Comparison of ENCODE assay signal across 14 mouse cellular contexts in the genomic region with DNA sequence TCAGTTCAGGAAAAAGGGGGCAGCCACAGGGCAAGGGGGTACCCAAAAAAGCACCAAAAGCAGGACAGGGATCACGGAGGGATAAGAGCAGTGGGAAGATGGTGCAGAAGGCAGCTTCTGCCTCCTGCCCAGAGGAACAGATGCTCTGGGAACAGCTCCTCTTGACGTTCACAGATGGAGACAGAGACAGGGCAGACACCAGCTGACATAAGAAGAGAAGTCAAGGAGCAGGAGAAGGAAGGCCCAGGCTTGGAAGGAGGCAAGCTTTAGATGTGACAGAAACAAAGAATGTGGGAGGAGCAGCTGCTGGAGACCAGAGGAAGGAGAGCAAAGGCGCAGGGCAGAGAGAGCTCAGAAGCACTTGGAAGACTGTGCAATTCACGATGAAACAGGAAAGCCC.
DNase-seq lines count a peak whose midpoint lies in the region; ATAC-seq lines count a peak whose summit lies in the region.
"Had no signal": no experiment of that assay in that cellular context is flagged by ENCODE, and none has a peak within 500 bp of the region (broad histone marks: within the 10 kb centered on the region; RNA-seq: fewer than 3 reads in every experiment).

No protein-coding gene starts in this region.

- no peak for DNase-seq in frontal cortex, postnatal 10 days (ENCODE audit: low spot score in 2 of 2)
- peak; percentile 15 for DNase-seq in left cerebral cortex, adult 11 months (ENCODE audit: low spot score)
- DNase-seq in left cerebral cortex, postnatal 10 days (ENCODE audit: extremely low spot score in 1 of 2, low spot score in 2 of 2) = no peak
- DNase-seq in adrenal gland, postnatal 25 days = no peak
- DNase-seq in heart, postnatal 36 days = no peak
- DNase-seq: cerebellum, postnatal 25 days; spleen, adult 18-20 months had no signal

- no peaks in the 10 kb centered on the region for H3K27me3 ChIP-seq in forebrain, embryonic 13.5 days
- H3K27me3 ChIP-seq in midbrain, embryonic 13.5 days = no peaks in the 10 kb centered on the region
- H3K27me3 ChIP-seq: intestine, embryonic 15.5 days; lung, embryonic 15.5 days; neural tube, embryonic 13.5 days had no signal

- ATAC-seq in frontal cortex, adult (ENCODE audit: low TSS enrichment) = peak; percentile 89
- no peak for ATAC-seq in forebrain, embryonic 13.5 days
- ATAC-seq in midbrain, embryonic 13.5 days = no peak
- ATAC-seq: intestine, embryonic 15.5 days had no signal

- H3K4me2 ChIP-seq in forebrain, embryonic 13.5 days = no peak overlapping the region
- H3K4me2 ChIP-seq in midbrain, embryonic 13.5 days (replicated peaks) = no peak overlapping the region
- H3K4me2 ChIP-seq: intestine, embryonic 15.5 days; lung, embryonic 15.5 days; neural tube, embryonic 13.5 days had no signal

- H3K27ac ChIP-seq in forebrain, embryonic 13.5 days = peak overlapping the region; percentile 40; the same call in 1 of the 2 replicates
- peak overlapping the region; percentile 51 for H3K27ac ChIP-seq in midbrain, embryonic 13.5 days
- H3K27ac ChIP-seq: intestine, embryonic 15.5 days; lung, embryonic 15.5 days; neural tube, embryonic 13.5 days; stomach, postnatal 0 days had no signal

- H3K9ac ChIP-seq in forebrain, embryonic 13.5 days = no peak overlapping the region
- no peak overlapping the region for H3K9ac ChIP-seq in midbrain, embryonic 13.5 days (replicated peaks)
- H3K9ac ChIP-seq: intestine, embryonic 15.5 days; lung, embryonic 15.5 days; neural tube, embryonic 13.5 days had no signal

- peaks cover 18% of the 10 kb centered on the region for H3K4me1 ChIP-seq in forebrain, embryonic 13.5 days
- peaks cover 25% of the 10 kb centered on the region for H3K4me1 ChIP-seq in midbrain, embryonic 13.5 days (replicated peaks)
- H3K4me1 ChIP-seq: intestine, embryonic 15.5 days; lung, embryonic 15.5 days; neural tube, embryonic 13.5 days had no signal

- H3K9me3 ChIP-seq in forebrain, embryonic 13.5 days (replicated peaks) = no peaks in the 10 kb centered on the region
- no peaks in the 10 kb centered on the region for H3K9me3 ChIP-seq in midbrain, embryonic 13.5 days
- H3K9me3 ChIP-seq: intestine, embryonic 15.5 days; lung, embryonic 15.5 days; neural tube, embryonic 13.5 days had no signal

- no peak overlapping the region for H3K4me3 ChIP-seq in forebrain, embryonic 13.5 days
- H3K4me3 ChIP-seq in midbrain, embryonic 13.5 days (replicated peaks) = no peak overlapping the region
- H3K4me3 ChIP-seq: intestine, embryonic 15.5 days; lung, embryonic 15.5 days; neural tube, embryonic 13.5 days had no signal

- H3K36me3 ChIP-seq in forebrain, embryonic 13.5 days (ENCODE audit: poor library complexity, severe bottlenecking) = no peaks in the 10 kb centered on the region
- H3K36me3 ChIP-seq in midbrain, embryonic 13.5 days = peaks cover 6% of the 10 kb centered on the region; the same call in 1 of the 2 replicates
- H3K36me3 ChIP-seq: intestine, embryonic 15.5 days; lung, embryonic 15.5 days; neural tube, embryonic 13.5 days had no signal

- WGBS in forebrain, embryonic 13.5 days = 40% methylated on average over 4 of the region's 4 CpGs
- 40% methylated on average over 4 of the region's 4 CpGs for WGBS in midbrain, embryonic 13.5 days

- intact Hi-C loops in left cerebral cortex, postnatal 10 days (cut with DNase I) = no loop called here
- intact Hi-C loops in heart, postnatal 36 days (cut with DNase I) = no loop called here
